Mouse (Mus musculus) lung, postnatal 0 days (tissue): ENCODE results near the gene D230025D16Rik. TPM values are rescaled to one million over a fixed set of nuclear protein-coding genes. Genes with fewer than 3 reads are reported as not detected.
"Not testable (repeated sequence)": the region's sequence is repeated elsewhere in the genome, so short reads cannot be mapped to it uniquely, and the experiment has no call there.

Experiments
- ATAC-seq: fragments of 200-750 bp; cut with Nextera tagmentation; 2 replicates; pipeline ENCODE4 v1.8.0; 2017; ENCODE audit warnings: moderate library complexity
- DNase-seq: peaks from one replicate; pipeline ENCODE4 v3.0.0-alpha.2; 2016; ENCODE audit warnings: low spot score
- H3K27ac ChIP-seq: fragments of 300-500 bp; sonication (generic); 2 replicates; pipeline ENCODE4 v1.5.1; 2014; ENCODE audit warnings: antibody characterized with exemption, mild to moderate bottlenecking, low read length, mixed read lengths
- H3K27me3 ChIP-seq: fragments of 300-500 bp; sonication (generic); replicated peaks from 2 replicates; pipeline ENCODE4 v1.6.1; 2014; ENCODE audit warnings: low read length, mixed read lengths; ENCODE audit not compliant: insufficient read depth
- H3K36me3 ChIP-seq: fragments of 300-500 bp; sonication (generic); 2 replicates; pipeline ENCODE4 v1.6.1; 2014; ENCODE audit warnings: low read length, mixed read lengths; ENCODE audit not compliant: insufficient read depth
- H3K4me1 ChIP-seq: fragments of 300-500 bp; sonication (generic); 2 replicates; pipeline ENCODE4 v1.6.1; 2014; ENCODE audit warnings: antibody characterized with exemption, low read depth, low read length, mixed read lengths; ENCODE audit not compliant: insufficient read depth
- H3K4me2 ChIP-seq: fragments of 300-500 bp; sonication (generic); replicated peaks from 2 replicates; pipeline ENCODE4 v1.6.1; 2014; ENCODE audit warnings: low read depth, mild to moderate bottlenecking, low read length, moderate library complexity, mixed read lengths
- H3K4me3 ChIP-seq: fragments of 300-500 bp; sonication (generic); 2 replicates; pipeline ENCODE4 v1.5.1; 2014; ENCODE audit warnings: low read depth, low read length
- H3K9ac ChIP-seq: fragments of 300-500 bp; sonication (generic); replicated peaks from 2 replicates; pipeline ENCODE4 v1.6.1; 2014; ENCODE audit warnings: low read depth, mild to moderate bottlenecking
- H3K9me3 ChIP-seq: fragments of 300-500 bp; sonication (generic); 2 replicates; pipeline ENCODE4 v1.6.1; 2016; ENCODE audit warnings: low read length, mixed read lengths
- CTCF ChIP-seq: IDR thresholded peaks from 2 replicates; pipeline ENCODE4 v1.5.1; 2016; ENCODE audit warnings: antibody characterized with exemption, mild to moderate bottlenecking
- EP300 ChIP-seq: IDR thresholded peaks from 2 replicates; pipeline ENCODE4 v1.6.1; 2016; ENCODE audit warnings: antibody characterized with exemption, mild to moderate bottlenecking, control low read depth
- WGBS: fragments of 180-500 bp; shearing (Covaris S2); extraction: QIAGEN DNeasy Blood & Tissue Kit; methylation state at CpG from one replicate; pipeline ENCODE4 v1.1.7; 2014; 5-methylcytosine and 5-hydroxymethylcytosine counted together
- polyA plus RNA-seq: library from polyadenylated mRNA; unstranded; fragments of >200 nt; fragmentation: Nextera tagmentation; extraction: Ambion mirVana; gene quantifications from 2 replicates; pipeline ENCODE4 v1.2.1, GENCODE M21; 2015

The D230025D16Rik gene
- polyA plus RNA-seq, 1 experiment from 2014 or later: 91.3 TPM

DNA sequence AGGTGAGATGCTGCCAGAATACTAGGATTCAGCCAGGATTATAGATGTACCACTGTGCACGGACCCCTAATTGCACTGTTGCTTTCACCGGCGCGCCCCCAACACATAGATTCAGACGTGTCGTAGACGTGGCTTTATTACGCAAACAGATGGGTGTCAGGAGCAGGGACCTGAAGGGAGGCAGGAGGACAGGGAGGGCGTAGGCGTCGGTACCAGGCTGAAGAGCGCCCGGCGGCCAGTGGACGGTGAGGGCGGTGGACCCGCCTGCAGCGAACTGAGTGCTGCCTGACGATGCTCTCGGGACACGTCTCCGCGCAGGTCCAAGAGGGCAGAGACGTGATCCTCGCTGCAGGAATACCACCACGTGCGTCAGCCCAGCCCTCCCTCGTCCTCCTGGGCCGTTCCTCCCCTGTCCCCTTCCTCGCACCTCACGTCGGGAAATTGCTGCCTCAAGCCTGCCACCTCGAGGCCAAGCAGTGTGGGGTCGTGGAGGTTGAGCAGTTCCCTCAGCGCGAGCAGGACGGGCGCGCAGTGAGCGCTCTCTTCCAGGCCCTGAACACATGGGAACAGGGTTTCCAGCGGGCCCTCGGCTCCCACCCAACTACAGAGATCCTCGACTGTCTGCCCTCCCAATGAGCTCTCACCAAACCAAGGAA is 65.0 kb downstream of the D230025D16Rik start, which contains the start of gene 4931428F04Rik:
TSS of gene 4931428F04Rik (minus strand) at position 60 of the 656 bp plus-strand sequence.
- Histone ChIP-seq H3K36me3 (no peaks in the 10 kb centered on the region), H3K27ac (peak within 1 kb of the TSS; percentile 6; the same call in 1 of the 2 replicates), H3K9ac (no peak within 1 kb of the TSS; the same call in 1 of the 2 replicates), H3K4me2 (peak within 1 kb of the TSS; percentile 70), H3K27me3 (0 out of 2 replicates have a peak, but pooled peaks cover 4% of the 10 kb centered on the region), H3K4me1 (peaks cover 12% of the 10 kb centered on the region), H3K9me3 (no peaks in the 10 kb centered on the region), H3K4me3 (peak within 1 kb of the TSS; percentile 44)
- DNase-seq (peak; percentile 73), ATAC-seq (peak; percentile 23)
- no peak for TF ChIP-seq EP300
- TF ChIP-seq CTCF: peak; percentile 77
- 5% methylated on average over 42 of the region's 43 CpGs for WGBS

DNA sequence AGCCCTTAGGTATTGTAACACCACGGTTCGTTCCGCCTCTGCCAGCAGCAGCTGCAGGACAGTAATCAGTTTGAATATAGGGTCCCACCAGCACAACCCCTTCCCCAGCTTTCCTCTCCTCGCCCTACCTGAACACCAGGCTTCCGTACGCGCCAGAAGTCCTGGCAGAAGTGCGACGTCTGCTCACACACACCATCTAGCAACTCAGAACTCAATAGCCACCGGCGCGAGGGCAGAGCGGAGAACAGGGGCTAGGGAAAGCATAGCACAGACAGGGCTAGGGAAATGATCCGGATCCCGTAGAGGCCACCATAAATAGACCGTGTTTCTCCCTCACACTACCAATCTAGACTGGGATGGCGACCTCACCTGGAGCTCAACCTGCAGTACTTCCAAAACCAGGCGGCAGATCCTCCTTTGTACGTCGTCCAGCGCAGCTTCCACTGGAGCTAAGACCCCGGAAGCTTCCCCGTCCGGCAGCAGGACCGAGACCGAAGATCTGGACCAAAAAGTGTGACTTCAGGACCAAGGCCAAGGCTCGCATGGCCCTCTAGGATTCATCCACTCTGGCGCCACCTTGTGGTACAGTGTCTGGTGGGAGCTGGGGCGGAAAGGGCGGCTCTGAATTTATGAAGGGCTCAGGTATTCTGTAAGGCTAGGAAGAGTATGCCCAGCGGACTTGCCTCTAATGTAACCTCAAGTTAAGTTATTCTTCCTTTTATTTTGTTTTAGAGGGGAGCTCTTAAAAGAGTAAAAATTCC is 65.8 kb downstream of the D230025D16Rik start:
- 16% methylated on average over 31 of the region's 31 CpGs for WGBS
- H3K4me3 ChIP-seq: no peak overlapping the region

DNA sequence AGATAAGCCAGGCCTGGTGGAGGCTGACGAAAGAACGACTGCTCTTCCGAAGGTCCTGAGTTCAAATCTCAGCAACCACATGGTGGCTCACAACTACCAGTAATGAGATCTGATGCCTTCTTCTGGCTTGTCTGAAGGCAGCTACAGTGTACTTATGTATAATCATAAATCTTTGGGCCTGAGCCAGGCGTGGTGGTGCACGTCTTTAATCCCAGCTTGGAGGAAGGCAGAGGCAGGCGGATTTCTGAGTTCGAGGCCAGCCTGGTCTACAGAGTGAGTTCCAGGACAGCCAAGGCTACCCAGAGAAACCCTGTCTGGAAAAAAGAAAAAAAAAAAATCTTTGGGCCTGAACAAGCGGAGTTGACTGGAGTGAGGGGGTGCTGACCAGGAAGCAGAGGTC is 66.4 kb downstream of the D230025D16Rik start:
- H3K4me2 ChIP-seq, DNase-seq, H3K9ac ChIP-seq, H3K9me3 ChIP-seq, ATAC-seq, H3K4me3 ChIP-seq, H3K27ac ChIP-seq, H3K27me3 ChIP-seq, H3K36me3 ChIP-seq: not testable (repeated sequence)
- peaks cover 12% of the 10 kb centered on the region for H3K4me1 ChIP-seq
- WGBS: 77% methylated on average over 8 of the region's 8 CpGs

More for the DNA sequence above, 65.8 kb downstream of the D230025D16Rik start:
- Histone ChIP-seq H3K4me1 (peaks cover 12% of the 10 kb centered on the region), H3K27me3 (0 out of 2 replicates have a peak, but pooled peaks cover 4% of the 10 kb centered on the region), H3K36me3 (no peaks in the 10 kb centered on the region), H3K4me2 (peak overlapping the region; percentile 70; the same call in 1 of the 2 replicates), H3K9ac (no peak overlapping the region), H3K9me3 (no peaks in the 10 kb centered on the region), H3K27ac (no peak overlapping the region)
- DNase-seq (peak; percentile 94), ATAC-seq (peak; percentile 11; the same call in 1 of the 2 replicates)
- TF ChIP-seq EP300 (no peak), CTCF (peak; percentile 98)

DNA sequence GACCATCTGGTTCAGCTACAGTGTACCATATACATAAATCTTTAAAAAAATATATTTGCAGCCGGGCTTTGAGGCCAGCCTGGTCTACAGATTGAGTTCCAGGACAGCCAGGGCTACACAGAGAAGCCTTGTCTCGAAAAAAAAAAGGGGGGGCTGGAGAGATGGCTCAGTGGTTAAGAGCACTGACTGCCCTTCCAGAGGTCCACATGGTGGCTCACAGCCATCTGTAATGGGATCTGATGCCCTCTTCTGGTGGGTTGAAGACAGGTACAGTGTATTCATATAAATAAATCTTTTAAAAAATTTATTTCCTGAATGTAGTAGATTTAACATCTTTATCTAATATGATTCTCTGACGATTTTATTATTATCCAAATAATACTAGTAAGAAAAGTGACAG is 66.9 kb downstream of the D230025D16Rik start:
- peak; percentile 35 for TF ChIP-seq CTCF
- not testable (repeated sequence) for H3K36me3 ChIP-seq, H3K27me3 ChIP-seq, H3K4me3 ChIP-seq, H3K9me3 ChIP-seq, ATAC-seq, DNase-seq, H3K27ac ChIP-seq, H3K4me2 ChIP-seq, H3K9ac ChIP-seq
- 63% methylated on average over 3 of the region's 3 CpGs for WGBS
- peaks cover 13% of the 10 kb centered on the region for H3K4me1 ChIP-seq

DNA sequence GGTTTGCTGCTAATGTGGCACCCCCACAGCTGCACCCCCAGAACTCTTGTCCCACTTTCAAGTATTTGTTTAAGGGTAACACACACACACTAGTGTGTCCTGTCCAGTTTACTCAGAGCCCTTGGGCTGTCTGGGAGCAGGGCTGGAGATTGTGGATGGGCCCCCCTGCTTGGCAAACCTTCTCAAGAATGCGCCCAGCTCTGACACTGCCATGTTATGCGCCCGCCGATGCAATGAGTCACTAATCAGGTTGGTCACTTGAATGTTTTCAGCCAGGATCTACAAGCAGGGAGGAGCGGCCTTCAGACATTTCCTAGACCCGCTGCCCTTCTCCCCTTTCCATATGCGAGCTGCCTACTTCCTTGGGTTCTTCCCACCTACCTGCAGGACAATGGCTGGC is 67.5 kb downstream of the D230025D16Rik start:
- H3K9ac ChIP-seq: no peak overlapping the region
- no peak overlapping the region for H3K4me2 ChIP-seq
- 0 out of 2 replicates have a peak, but pooled peaks cover 4% of the 10 kb centered on the region for H3K27me3 ChIP-seq
- H3K27ac ChIP-seq: no peak overlapping the region
- H3K36me3 ChIP-seq: no peaks in the 10 kb centered on the region
- peaks cover 17% of the 10 kb centered on the region for H3K4me1 ChIP-seq
- 65% methylated on average over 7 of the region's 7 CpGs for WGBS
- DNase-seq (no peak), ATAC-seq (no peak)
- no peak overlapping the region for H3K4me3 ChIP-seq
- H3K9me3 ChIP-seq: no peaks in the 10 kb centered on the region
- TF ChIP-seq CTCF (no peak), EP300 (no peak)

DNA sequence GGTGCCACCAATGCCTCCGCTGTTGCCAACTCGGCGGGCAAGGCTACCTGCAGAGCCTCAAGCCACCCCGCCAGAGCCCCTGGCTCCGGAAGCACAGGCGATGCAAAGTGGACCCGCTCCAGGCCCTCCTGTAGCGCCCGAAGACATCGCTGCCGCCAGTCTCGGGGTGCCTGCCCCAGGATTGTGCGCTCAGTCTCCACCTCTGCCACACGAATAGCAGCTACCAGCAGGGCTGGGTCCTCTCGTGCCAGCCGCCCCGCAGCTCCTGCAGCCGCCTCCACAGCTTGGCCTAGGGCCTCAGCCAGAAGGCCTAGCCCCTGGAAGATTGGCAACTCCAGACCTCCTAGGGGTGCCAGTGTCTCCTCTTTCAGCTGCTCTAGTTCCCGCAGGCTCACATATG is 68.5 kb downstream of the D230025D16Rik start:
- DNase-seq (no peak), ATAC-seq (no peak)
- H3K9me3 ChIP-seq: no peaks in the 10 kb centered on the region
- H3K36me3 ChIP-seq: no peaks in the 10 kb centered on the region
- H3K27ac ChIP-seq: no peak overlapping the region
- no peak overlapping the region for H3K4me2 ChIP-seq
- 70% methylated on average over 19 of the region's 19 CpGs for WGBS
- no peak overlapping the region for H3K9ac ChIP-seq
- 0 out of 2 replicates have a peak, but pooled peaks cover 4% of the 10 kb centered on the region for H3K27me3 ChIP-seq
- no peak overlapping the region for H3K4me3 ChIP-seq
- no peak for TF ChIP-seq EP300
- TF ChIP-seq CTCF: no peak
- H3K4me1 ChIP-seq: peaks cover 17% of the 10 kb centered on the region
